Mouse (Mus musculus) MEL (cell line): ENCODE measurements around the gene Rnf8.

Experiments used
- CTCF ChIP-seq, 3 experiments: IDR thresholded peaks in 2 of 3; conservative IDR thresholded peaks in 1 of 3; 2 replicates each; pipeline ENCODE4 v1.5.1; 2011 to 2012; ENCODE audit warnings: low read length in 3 of 3, low read depth in 2 of 3, mild to moderate bottlenecking in 2 of 3, improper control_type of control experiment in 1 of 3, inconsistent platforms in 1 of 3, mixed read lengths in 1 of 3, moderate library complexity in 1 of 3; ENCODE audit not compliant: control insufficient read depth in 1 of 3, insufficient read depth in 1 of 3, poor library complexity in 1 of 3, severe bottlenecking in 1 of 3
- E2F4 ChIP-seq: IDR thresholded peaks from 2 replicates; pipeline ENCODE4 v1.6.1; 2011; ENCODE audit warnings: low read depth, low read length, improper control_type of control experiment, borderline replicate concordance
- EP300 ChIP-seq, 2 experiments: IDR thresholded peaks; 2 replicates each; pipeline ENCODE4 v1.6.1; 2011; ENCODE audit warnings: improper control_type of control experiment in 2 of 2, low read length in 2 of 2, low read depth in 1 of 2, mild to moderate bottlenecking in 1 of 2
- GATA1 ChIP-seq: IDR thresholded peaks from 2 replicates; pipeline ENCODE4 v1.6.1; 2011; ENCODE audit warnings: low read depth, low read length, improper control_type of control experiment
- HCFC1 ChIP-seq: IDR thresholded peaks from 2 replicates; pipeline ENCODE4 v1.6.1; 2012; ENCODE audit warnings: low read depth, mild to moderate bottlenecking, inconsistent platforms, low read length, improper control_type of control experiment, moderate library complexity
- MEF2A ChIP-seq: IDR thresholded peaks from 2 replicates; pipeline ENCODE4 v1.6.1; 2014; ENCODE audit warnings: low read depth, mild to moderate bottlenecking, inconsistent platforms, low read length, improper control_type of control experiment; ENCODE audit not compliant: poor library complexity, insufficient replicate concordance, severe bottlenecking; ENCODE audit errors: extremely low read depth
- NELFE ChIP-seq: IDR thresholded peaks from 2 replicates; pipeline ENCODE4 v1.6.1; 2011; ENCODE audit warnings: low read depth, low read length, improper control_type of control experiment
- POLR2A ChIP-seq, 2 experiments: IDR thresholded peaks; 2 replicates each; pipeline ENCODE4 v1.6.1; 2011 to 2012; ENCODE audit warnings: low read length in 2 of 2, mild to moderate bottlenecking in 2 of 2, control low read depth in 1 of 2, improper control_type of control experiment in 1 of 2, low read depth in 1 of 2, moderate library complexity in 1 of 2; ENCODE audit not compliant: control insufficient read depth in 1 of 2, insufficient read depth in 1 of 2, poor library complexity in 1 of 2
- POLR2AphosphoS5 ChIP-seq: IDR thresholded peaks from 2 replicates; pipeline ENCODE4 v1.6.1; 2012; ENCODE audit warnings: low read depth, borderline replicate concordance, mild to moderate bottlenecking, inconsistent platforms, low read length, moderate library complexity, mixed read lengths
- SIN3A ChIP-seq: IDR thresholded peaks from 2 replicates; pipeline ENCODE4 v1.6.1; 2012; ENCODE audit warnings: low read length, improper control_type of control experiment, inconsistent platforms
- TCF12 ChIP-seq: IDR thresholded peaks from 2 replicates; pipeline ENCODE4 v1.6.1; 2014; ENCODE audit warnings: low read depth, mild to moderate bottlenecking, inconsistent platforms, low read length, improper control_type of control experiment, moderate library complexity
- USF1 ChIP-seq: IDR thresholded peaks from 2 replicates; pipeline ENCODE4 v1.6.1; 2014; ENCODE audit warnings: low read depth, mild to moderate bottlenecking, inconsistent platforms, low read length, improper control_type of control experiment, moderate library complexity
- ZC3H11A ChIP-seq: IDR thresholded peaks from 2 replicates; pipeline ENCODE4 v1.6.1; 2012; ENCODE audit warnings: low read depth, mild to moderate bottlenecking, inconsistent platforms, low read length, improper control_type of control experiment
- ZMIZ1 ChIP-seq: IDR thresholded peaks from 2 replicates; pipeline ENCODE4 v1.6.1; 2012; ENCODE audit warnings: low read depth, mild to moderate bottlenecking, inconsistent platforms, low read length, improper control_type of control experiment, moderate library complexity

DNA sequence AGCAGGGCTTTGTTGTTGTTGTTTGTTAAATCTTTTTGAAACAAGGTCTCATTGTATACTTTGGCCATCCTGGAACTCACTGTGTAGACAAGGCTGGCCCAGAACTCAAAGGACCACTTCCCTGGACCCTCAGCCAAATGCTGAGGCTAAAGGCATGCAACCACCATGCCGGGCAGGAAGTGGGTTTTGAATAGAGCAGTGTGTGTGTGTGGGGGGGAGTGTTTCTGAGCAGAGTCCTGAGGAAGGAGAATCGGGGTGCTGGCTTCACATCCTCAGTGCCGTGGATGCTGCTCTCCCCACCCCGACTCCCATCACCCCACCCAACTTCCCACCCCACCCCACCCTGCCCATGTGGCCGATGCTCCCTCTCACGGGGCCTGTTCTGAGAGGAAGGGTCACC lies 29.1 kb upstream of the Rnf8 start:
- TF ChIP-seq HCFC1 = no peak
- TF ChIP-seq CTCF (IDR thresholded peaks at IDR 0.05 in 2 of 3, conservative IDR thresholded peaks at IDR 0.05 in 1 of 3; ENCODE audit: control insufficient read depth in 1 of 3, insufficient read depth in 1 of 3, low read depth in 2 of 3, low read length in 3 of 3, poor library complexity in 1 of 3, severe bottlenecking in 1 of 3) = no peak
- no peak for TF ChIP-seq MEF2A
- no peak for TF ChIP-seq ZMIZ1
- no peak for TF ChIP-seq E2F4
- TF ChIP-seq POLR2A (IDR thresholded peaks at IDR 0.05; ENCODE audit: control insufficient read depth in 1 of 2, insufficient read depth in 1 of 2, low read depth in 1 of 2, low read length in 2 of 2, poor library complexity in 1 of 2) = no peak
- no peak for TF ChIP-seq TCF12
- no peak for TF ChIP-seq EP300 (IDR thresholded peaks at IDR 0.05; ENCODE audit: low read depth in 1 of 2, low read length in 2 of 2)
- TF ChIP-seq GATA1 = no peak
- no peak for TF ChIP-seq ZC3H11A
- TF ChIP-seq SIN3A = no peak
- TF ChIP-seq USF1 = no peak
- no peak for TF ChIP-seq NELFE
- no peak for TF ChIP-seq POLR2AphosphoS5
